Mouse (Mus musculus) urinary bladder, adult 18-20 months (tissue): ENCODE data around the gene Gtpbp3.
"Not testable (repeated sequence)": the region's sequence is repeated elsewhere in the genome, so short reads cannot be mapped to it uniquely, and the experiment has no call there.

ENCODE experiments used
- DNase-seq, 2 experiments: peaks; one replicate each; pipeline ENCODE4 v3.0.0; 2022; ENCODE audit warnings: low spot score in 2 of 2, mixed read lengths in 2 of 2

Gtpbp3 gene

DNA sequence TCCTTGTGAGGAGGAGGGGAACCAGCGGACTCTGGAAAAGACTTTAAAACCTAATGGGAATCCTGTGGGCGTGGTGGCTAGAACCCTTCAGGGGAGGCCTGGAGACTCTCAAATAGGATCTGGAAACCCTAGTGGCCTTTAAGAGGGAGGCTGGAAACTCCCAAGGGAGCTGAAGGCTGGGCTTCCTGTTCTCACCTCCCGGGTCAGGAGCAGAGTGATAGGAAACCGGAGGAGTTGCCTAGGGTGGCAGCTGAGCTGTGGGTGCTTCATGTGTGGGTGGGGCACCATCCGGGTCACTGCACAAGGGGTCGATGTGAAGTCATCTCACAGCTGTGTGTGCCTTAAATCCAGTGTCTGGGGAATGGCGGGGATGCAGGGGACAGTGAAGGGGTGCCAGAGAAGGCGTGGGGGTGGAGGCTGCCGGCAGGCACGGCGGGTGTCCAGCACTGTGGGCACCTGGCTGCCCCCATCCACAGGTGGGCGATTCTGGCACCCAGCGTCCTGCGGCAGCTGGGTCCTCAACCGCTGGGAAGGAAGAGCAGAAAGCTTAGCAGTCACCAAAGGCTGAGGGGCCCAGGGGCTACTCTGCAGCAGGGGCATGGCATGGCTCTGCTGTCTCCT, 10.1 kb downstream of the Gtpbp3 start:
- no peak for DNase-seq

DNA sequence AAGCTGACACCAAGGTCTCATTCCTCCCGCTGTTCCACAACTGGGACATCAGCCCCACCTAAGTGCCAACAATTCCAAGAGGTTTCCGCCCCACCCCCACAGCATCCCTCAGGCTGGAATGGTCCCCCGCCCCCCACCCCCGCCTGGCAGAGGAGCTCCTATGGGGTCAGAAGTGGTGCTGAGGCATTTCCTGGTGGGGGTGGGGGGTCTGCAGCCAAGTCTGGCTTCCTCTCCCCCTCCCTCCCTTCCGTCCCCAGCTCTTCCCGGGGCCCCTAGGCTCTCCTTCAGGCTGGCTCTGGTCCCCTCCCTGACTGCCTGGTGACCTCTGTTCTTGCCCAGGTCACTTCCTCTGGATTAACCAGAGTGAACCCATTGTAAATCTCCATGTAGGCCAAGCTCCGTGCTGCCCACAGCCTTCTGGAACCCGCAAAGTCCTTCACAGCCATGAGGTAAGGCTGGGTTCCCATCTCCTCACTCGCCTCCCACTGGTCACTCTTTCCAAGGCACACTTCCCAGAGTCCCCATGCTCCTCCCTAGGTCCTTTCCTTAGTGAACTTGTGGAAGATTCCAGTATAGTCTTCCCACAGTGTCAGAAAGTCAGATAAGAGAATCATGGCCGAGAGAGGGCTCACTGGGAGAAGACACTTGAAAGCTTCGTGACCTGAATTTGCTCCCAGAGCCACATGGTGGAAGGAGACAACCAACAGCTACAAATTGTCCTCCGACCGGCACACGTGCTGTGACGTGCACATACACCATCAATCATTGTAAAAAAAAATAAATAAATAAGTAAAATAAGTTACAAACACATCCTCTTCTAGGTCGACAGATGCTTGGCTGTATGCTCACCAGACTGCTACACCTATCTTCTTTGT, 11.2 kb downstream of the Gtpbp3 start:
- DNase-seq, result no peak

DNA sequence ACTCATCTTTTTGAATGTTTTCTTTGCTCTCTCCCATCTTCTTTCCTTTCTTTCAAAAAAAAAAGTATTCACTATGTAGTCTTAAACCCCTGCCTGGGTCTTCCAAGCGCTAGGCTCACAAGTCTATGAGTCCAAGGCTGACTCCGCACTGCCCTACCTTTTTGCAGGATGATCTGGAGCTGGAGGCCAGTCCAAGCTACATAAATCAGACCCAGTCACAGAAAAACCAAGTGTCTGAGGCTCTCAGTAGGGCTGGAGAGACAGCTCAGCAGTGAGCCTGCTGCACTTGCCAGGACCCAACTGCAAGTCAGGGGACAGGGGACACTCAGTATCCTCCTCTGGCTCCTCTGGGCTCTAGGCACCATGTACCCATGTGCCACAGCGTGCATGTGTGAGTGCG, 16.4 kb downstream of the Gtpbp3 start:
- no peak for DNase-seq

DNA sequence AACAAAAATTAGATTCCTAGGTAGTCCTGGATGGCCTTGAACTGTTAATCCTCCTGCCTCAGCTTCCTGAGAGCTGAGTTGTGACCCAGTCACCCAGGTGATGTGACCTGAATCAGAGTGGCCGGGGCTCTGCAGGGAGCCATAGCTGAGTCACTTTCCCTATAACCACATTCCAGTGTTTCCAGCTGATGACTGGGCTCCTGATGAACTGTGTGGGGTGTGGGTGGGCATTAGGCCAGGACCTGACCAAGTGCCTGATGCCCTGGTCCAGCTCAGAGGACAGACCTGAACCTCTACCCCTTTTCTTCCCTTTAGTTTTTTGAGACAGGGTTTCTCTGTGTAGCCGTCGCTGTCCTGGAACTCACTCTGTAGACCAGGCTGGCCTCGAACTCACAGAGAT, 17.4 kb downstream of the Gtpbp3 start:
- no peak for DNase-seq

DNA sequence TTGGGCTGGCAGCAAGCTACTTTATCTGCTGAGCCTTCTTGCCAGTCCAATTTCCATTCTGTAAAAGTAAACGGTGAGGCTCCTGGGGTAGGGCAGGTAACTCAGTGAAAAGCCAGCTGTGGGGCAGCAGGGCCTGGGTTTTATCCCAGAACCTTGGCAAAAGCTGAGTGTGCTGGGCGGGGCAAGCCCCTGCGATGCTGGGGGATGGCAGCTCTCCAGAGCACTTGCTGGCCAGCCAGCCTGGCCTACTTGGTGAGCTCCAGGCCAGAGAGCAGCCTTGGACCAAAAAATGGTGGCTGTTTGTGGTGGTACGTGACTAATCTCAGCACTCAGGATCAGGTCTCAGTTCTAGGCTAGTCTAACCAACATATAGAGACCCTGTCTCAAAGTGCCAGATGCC, 18.1 kb downstream of the Gtpbp3 start:
- DNase-seq, result no peak

DNA sequence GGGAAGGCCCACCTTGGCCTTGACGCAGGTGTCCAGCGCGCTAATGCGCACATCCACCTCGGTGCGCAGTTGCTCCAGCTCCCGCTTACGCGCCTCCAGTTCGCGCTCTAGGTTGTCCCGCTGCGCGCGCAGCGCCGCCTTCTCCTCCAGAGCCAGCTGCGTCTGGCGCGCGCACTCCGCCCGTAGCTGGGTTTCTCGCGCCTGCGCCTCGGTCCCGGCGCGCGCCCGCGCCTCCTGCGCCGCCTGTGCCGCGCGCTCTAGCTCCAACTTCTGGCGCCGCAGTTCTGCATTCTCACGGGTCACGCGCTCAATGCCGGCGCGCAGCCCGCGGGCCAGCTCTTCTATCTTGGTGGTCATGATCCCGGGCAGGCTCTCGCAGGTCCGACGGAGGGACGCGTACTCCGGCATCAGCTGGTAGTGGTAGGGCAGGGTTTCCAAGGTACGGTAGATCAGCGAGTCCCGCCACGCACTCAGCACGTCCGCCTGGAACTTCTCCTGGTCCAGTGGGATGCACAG, 19.7 kb downstream of the Gtpbp3 start:
- peak; percentile 42 to 57 for DNase-seq

DNA sequence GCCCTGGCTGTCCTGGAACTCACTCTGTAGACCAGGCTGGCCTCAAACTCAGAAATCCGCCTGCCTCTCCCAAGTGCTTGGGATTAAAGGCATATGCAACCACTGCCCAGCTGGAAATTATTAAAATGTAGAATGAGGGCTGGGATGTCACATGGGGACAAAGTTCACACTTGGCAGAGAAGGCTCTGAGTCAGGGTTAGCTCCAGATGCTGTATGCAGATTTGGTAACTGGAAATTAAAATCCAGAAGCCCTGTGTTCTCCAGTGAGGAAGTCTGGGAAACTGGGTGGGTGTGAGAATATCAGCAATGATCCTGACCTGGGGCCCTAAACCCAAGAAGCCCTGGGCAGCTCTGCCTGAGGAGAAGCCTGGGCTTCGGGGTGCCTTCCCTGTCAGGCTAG, 21.4 kb downstream of the Gtpbp3 start:
- DNase-seq, result no peak

DNA sequence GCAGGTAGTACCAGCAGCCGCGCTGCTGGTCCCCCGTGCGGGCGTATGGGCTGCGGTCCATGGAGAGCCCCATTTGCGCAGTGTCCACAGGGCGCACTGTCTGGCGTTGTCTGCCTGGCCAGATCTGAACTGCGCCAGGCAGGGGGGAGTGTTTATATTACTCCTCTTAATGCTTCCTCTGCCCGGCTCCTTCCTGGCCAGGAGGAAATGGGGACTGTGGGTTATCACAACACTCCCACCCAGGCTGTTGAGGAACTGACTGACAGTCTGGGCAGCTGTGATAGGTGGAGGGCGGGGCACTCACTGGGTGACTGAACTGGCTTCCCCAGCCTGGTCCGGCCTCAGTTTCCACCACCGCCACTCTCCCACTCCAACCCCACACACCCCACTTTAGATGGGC, 23.7 kb downstream of the Gtpbp3 start, which contains the start of gene Plvap:
TSS of gene Plvap (minus strand) at position 109 of the 400 bp plus-strand sequence.
- DNase-seq, result no peak

DNA sequence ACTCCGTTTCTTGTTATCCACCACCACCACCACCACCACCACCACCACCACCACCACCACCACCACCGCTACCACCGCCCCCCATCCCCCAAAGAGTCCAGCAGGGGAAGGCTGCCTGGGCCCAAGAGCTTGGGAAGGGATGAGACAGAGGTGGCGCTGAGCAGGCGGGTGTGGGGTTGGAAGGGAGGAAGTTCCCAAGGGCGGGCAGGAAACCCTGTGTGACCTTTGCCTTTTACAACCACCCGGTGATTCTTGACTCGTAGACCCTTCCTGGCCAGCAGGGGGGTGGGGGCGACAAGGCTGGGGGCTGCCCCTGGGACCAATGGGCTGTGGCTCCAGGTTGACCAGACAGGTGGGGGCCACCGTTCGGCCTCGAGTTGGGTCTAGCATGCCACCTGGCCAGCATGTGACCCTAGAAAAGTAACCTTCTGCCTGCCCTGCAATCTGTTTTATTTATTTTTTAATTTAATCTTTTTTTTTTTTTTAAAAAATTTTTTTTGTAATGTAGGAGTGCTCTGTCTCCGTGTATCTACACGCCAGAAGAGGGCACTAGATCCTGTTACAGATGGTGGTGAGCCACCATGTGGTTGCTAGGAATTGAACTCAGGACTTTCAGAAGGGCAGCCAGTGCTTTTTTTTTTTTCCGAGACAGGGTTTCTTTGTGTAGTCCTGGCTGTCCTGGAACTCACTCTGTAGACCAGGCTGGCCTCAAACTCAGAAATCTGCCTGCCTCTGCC, 25.3 kb downstream of the Gtpbp3 start:
- DNase-seq, result no peak

DNA sequence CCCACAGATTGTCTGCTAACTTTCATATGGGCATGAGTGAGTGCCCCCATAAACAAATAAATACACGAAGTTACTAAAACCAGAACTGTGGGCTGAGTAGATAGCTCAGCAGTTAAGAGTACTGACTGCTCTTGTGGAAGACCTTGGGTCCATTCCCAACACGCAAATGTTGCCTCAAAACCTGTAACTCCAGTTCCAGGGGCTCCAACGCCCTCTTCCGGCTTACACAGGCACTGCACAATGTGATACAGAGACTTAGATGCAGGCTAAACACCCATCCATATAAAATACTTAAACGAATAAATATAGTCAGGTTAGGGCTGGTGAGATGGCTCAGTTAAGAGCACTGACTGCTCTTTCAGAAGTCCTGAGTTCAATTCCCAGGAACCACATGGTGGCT, 27.1 kb downstream of the Gtpbp3 start:
- no peak for DNase-seq

DNA sequence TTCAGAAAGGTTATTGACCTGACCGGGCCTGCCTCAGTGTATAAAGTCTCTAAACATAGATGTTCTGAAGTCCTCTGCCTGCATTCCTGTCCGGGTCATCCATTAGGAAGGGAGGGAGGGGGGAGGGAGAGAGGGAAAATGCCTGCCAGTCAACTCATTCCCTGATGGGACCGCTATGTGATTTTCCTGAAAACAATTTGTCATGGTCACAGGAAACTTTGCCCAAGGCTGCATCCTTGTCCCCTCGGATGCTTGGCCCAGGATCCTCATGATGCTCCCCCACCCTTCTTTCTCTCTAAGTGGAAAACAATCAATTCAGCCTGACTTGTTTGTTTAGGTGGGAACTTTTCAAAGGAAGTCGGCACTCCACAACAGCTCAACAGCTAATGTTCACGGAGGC, 28.9 kb downstream of the Gtpbp3 start:
- no peak for DNase-seq

DNA sequence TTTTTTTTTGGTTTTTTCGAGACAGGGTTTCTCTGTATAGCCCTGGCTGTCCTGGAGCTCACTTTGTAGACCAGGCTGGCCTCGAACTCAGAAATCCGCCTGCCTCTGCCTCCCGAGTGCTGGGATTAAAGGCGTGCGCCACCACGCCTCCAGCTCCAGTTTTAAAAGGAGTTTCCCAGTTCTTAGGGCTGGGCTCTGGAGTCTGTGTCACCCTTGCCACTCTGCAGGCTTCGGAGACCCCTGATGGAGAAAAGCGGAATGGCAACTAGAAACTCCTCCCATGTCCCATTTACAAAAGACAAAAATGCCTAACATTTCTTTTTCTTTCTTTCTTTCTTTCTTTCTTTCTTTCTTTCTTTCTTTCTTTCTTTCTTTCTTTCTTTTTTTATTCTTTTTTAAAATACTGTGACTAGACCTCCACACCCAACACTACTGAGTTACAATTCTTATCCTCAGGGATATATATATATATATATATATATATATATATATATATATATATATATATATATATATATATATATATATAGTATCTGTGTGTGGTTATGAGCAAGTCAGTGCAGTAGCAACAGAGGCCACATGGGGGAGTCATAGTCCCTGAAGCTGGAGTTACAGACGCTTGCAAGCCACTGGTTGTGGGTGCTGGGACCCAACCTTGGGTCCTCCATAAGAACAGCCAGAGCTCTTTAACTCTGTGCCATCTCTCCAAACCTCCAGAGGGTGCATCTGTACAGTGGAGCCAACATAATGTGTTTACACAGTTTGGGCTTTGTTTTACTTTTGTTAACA, 31.3 kb downstream of the Gtpbp3 start:
- not testable (repeated sequence) for DNase-seq

DNA sequence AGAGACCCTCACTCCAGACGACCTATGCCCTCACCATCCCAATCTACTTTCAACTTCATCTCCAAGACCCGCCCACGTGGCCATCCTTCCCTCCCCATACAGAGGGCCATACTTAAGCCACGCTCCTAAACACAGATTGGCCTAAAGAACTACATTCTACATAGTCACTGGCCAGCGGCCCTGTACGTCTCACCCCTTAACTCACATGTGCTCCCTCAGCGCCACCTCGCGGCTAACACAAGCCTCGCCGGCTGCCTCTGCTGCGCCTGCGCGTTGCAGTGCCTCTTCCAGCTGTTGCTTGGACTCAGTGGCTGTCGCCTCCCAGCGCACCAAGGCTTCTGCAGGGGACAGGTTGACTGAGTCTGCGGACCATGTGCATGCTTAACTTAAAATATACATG, 33.7 kb downstream of the Gtpbp3 start:
- DNase-seq, result peak; percentile 90 to 95

DNA sequence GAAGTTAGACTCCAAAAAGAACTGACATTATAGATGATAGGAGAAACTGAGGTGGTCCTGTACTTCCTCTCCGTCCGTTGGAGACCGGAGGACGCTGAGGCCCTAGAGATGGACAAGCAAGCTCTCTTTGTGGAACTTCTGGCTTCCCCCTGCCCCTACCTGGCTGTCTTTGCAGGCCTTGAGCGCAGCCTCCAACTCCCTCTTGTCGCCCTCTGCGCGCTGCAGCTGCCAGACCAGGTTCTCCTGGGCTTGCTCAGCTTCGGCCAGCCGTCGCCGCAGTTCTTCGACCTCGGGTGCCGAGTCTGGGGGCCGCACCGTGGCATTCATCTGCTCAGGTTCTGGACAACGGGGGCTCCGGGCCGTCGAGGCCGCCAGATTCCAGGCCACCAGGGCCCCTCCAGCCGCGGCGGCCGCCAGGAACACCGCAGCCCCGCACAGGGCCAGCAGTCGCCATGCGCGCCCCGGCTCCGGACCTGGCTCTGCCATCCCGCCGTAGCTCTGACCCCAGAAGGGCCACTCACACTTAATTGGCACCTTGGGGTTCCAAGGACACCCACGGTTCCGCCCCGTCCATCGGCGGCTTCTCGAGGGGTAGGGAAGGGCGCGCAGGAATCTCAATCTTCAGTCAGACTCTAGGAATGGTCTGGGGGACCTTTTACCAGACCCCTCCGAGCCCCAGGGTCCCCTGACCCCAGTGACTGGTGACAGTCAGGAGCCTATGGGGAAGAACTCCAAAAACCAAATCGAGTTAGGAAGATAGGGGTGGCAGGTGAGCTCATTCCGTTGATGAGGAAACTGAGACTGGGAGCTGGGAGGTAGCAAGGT, 37.5 kb downstream of the Gtpbp3 start, which contains the start of gene Ccdc194:
TSS of gene Ccdc194 (minus strand) at position 486 of the 825 bp plus-strand sequence.
- no peak for DNase-seq

DNA sequence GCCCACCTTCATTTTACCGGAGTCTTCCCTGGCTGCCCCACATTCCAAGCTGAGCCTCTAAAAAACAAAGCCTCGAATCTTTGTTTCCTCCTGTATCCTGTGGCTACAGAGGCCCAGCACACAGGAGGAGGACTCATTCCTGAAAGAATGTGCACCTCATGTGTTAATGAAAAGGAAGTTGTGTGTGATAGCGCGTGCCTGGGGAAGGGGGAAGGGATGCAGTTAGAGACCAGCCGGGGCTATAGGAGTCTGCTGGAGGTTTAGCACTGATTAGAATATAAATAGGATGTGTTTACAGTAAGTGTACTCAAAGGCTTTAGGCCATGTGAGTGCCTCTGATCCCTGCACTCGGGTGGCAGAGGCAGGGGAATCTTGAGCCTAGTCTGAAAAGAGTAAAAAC, 38.4 kb downstream of the Gtpbp3 start:
- DNase-seq, result no peak

DNA sequence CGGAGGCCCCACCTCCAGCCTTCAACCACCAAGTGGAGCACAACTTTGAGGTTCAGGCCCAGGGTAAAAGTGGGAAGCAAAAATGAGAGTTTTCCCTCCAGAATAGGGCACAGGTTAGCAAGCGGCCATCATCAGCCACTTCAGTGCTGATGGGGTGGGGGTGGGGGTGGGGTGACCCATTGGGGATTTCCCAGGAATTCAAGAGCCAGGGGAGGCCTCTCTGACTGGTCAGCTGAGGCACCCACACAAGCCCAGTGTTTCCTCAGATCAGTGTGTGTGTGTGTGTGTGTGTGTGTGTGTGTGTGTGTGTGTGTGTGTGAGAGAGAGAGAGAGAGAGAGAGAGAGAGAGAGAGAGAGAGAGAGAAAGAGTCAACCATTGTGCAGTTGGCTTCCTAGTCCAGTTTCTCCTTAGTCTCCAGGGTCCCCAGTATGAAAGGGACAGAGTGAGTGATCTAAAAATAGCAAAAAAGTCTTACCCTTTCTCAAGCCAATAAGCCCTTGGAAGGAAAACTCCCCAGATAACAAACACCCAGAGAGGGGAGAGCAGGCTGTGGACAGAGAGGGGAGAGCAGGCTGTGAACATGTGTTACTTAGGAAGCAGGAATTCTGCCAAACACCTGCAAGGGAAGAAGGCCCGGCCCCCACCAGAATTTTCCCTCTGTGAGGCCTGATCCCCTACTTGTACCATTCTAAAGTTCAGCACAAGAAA, 39.4 kb downstream of the Gtpbp3 start:
- DNase-seq, result no peak

DNA sequence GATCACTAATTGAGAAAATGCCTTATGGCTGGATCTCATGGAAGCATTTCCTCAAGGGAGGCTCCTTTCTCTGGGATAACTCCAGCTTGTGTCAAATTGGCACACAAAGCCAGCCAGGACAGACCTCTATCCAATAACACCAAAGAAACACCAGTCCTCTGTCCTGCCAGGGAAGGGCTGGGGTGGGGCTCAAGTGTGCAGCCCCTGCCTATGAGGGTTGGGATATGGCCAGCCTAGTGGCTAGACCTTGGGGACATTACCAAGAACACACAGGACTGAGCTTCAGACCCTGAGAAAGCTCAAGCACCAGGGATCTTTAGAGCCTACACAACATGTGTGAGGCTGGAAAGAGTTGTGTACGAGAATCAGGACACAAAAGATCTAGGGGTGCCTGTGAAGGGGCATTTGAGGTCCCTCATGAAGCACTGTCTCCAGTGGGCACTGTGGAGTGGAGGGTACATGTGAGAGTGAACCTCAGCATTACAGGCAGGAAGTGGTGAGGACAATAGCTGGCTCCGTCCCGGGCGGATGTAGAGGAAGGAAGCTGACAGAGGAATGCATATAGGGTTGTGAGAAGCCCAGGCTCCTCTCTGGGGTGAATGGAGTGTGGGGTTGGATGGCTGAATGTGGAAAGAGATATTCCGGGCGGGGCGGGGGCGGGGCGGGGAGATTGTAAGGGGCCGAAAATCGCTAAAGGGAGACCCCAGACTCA, 40.6 kb downstream of the Gtpbp3 start:
- DNase-seq, result no peak

DNA sequence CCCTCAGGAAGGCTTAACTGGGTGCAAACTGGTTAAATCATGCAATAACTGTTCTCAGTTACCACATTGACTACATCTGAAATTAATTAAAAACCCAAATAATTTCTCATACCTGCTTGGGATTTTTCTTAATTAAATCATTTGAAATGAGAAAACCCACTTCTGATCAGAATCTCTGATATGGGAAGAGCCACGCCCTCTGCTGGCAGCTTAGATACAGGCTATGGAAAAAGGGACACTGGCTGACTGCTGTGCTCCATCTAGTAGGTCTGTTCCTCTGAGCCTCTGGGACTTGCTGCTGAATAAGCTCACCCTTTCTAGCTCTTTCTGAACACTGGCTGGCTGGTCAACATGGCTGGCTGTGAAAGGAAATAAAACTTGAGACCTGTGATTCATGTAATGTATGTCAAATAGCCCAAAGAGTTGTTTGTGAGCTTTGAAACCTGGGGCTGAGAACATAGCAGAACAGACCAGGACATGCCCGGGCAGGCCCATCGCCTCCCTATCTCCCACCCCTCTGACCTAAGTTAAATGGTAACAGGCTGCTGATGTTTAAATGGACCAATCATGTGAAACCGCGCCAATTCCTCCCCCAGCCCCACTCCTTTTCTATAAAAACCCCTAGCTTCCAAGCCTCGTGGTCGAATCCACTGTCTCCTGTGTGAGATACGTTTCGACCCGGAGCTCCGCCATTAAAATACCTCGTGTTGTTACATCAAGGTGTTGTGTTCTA, 43.0 kb downstream of the Gtpbp3 start:
- DNase-seq, result not testable (repeated sequence)
